Mouse (Mus musculus): ENCODE measurements around the gene Grid2. TPM values are rescaled to one million over a fixed set of nuclear protein-coding genes. Genes with fewer than 3 reads are reported as not detected.
"Not testable (repeated sequence)": the region's sequence is repeated elsewhere in the genome, so short reads cannot be mapped to it uniquely, and the experiment has no call there.

Gene Grid2
- polyA plus RNA-seq, 1 experiment from 2014 or later: 0.90 TPM

GRCm38 (mm10) chr6:63531751-63532150, 276.1 kb downstream of the Grid2 start:
- no peak for DNase-seq (ENCODE audit: low spot score)
- WGBS: 85% methylated on average over 2 of the region's 2 CpGs
- no peak overlapping the region for H3K27ac ChIP-seq (ENCODE audit: low read depth, low read length)
- ATAC-seq (replicated peaks; ENCODE audit: low FRiP score): no peak
- no peaks in the 10 kb centered on the region for H3K27me3 ChIP-seq (ENCODE audit: control insufficient read depth, insufficient read depth, low read length)
- H3K4me1 ChIP-seq (replicated peaks; ENCODE audit: control insufficient read depth, insufficient read depth, low read length): no peaks in the 10 kb centered on the region
- no peaks in the 10 kb centered on the region for H3K36me3 ChIP-seq (ENCODE audit: control insufficient read depth, insufficient read depth, low read length)
- no peaks in the 10 kb centered on the region for H3K9me3 ChIP-seq (ENCODE audit: control insufficient read depth, low read length)
- H3K4me3 ChIP-seq (ENCODE audit: low read depth, low read length): no peak overlapping the region
- H3K9ac ChIP-seq (ENCODE audit: low read length): no peak overlapping the region
- no peak overlapping the region for H3K4me2 ChIP-seq (ENCODE audit: low read depth, low read length, severe bottlenecking)

DNA sequence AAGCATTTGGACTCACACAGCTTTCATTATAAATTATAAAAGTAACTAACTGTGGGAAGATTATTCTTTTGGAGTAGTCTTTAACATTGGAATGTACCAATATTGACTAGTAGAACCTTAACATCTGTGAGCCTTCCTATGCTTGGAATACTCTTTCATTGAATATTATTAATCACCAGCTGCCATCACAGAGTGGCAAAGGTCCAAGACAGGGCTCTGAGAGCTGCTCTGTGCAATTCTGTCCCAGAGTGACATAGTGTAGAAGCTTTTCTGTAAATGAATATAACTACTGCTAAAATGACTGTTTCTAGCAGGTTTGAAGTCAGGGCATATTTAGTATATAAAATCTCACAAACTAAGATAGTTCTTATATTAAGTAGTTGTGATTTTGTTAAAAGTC, 277.2 kb downstream of the Grid2 start:
- DNase-seq (ENCODE audit: low spot score) (no peak), ATAC-seq (replicated peaks; ENCODE audit: low FRiP score) (no peak)
- Histone ChIP-seq H3K9me3 (ENCODE audit: control insufficient read depth, low read length) (no peaks in the 10 kb centered on the region), H3K27me3 (ENCODE audit: control insufficient read depth, insufficient read depth, low read length) (no peaks in the 10 kb centered on the region), H3K4me3 (ENCODE audit: low read depth, low read length) (no peak overlapping the region), H3K9ac (ENCODE audit: low read length) (no peak overlapping the region), H3K27ac (ENCODE audit: low read depth, low read length) (no peak overlapping the region), H3K4me1 (replicated peaks; ENCODE audit: control insufficient read depth, insufficient read depth, low read length) (no peaks in the 10 kb centered on the region), H3K4me2 (ENCODE audit: low read depth, low read length, severe bottlenecking) (no peak overlapping the region), H3K36me3 (ENCODE audit: control insufficient read depth, insufficient read depth, low read length) (no peaks in the 10 kb centered on the region)

GRCm38 (mm10) chr6:63547741-63548140, 292.1 kb downstream of the Grid2 start:
- no peak overlapping the region for H3K9ac ChIP-seq (ENCODE audit: low read length)
- WGBS: 77% methylated on average over 4 of the region's 4 CpGs
- no peak overlapping the region for H3K4me2 ChIP-seq (ENCODE audit: low read depth, low read length, severe bottlenecking)
- DNase-seq (ENCODE audit: low spot score): no peak
- ATAC-seq (replicated peaks; ENCODE audit: low FRiP score): no peak
- H3K4me1 ChIP-seq (replicated peaks; ENCODE audit: control insufficient read depth, insufficient read depth, low read length): no peaks in the 10 kb centered on the region
- H3K36me3 ChIP-seq (ENCODE audit: control insufficient read depth, insufficient read depth, low read length): no peaks in the 10 kb centered on the region
- H3K27ac ChIP-seq (ENCODE audit: low read depth, low read length): no peak overlapping the region
- H3K4me3 ChIP-seq (ENCODE audit: low read depth, low read length): no peak overlapping the region
- H3K9me3 ChIP-seq (ENCODE audit: control insufficient read depth, low read length): no peaks in the 10 kb centered on the region
- no peaks in the 10 kb centered on the region for H3K27me3 ChIP-seq (ENCODE audit: control insufficient read depth, insufficient read depth, low read length)

DNA sequence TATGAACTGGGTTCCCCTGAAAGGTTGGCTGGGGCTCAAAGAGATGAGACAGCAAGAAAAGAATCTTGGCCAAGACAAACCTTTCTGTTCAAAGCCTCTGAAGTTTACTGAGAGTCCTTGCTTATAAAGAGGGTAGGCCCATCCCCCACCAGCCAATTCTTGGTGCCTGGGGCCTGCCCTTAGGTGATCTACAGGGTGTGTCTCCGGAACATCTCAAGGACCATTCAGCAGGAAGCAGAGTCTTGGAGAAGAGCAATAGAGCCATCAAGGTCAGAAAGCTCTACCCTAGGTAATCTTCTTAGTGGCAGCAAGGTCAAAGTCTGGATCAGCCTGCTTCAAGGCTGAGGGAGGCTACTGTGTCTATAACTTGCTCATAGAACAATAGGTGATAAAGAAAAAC, 313.1 kb downstream of the Grid2 start:
- not testable (repeated sequence) for H3K4me2 ChIP-seq (ENCODE audit: low read depth, low read length, severe bottlenecking); H3K4me1 ChIP-seq (replicated peaks; ENCODE audit: control insufficient read depth, insufficient read depth, low read length); H3K9ac ChIP-seq (ENCODE audit: low read length); H3K36me3 ChIP-seq (ENCODE audit: control insufficient read depth, insufficient read depth, low read length); H3K27ac ChIP-seq (ENCODE audit: low read depth, low read length); H3K4me3 ChIP-seq (ENCODE audit: low read depth, low read length); DNase-seq (ENCODE audit: low spot score); ATAC-seq (replicated peaks; ENCODE audit: low FRiP score); H3K27me3 ChIP-seq (ENCODE audit: control insufficient read depth, insufficient read depth, low read length); H3K9me3 ChIP-seq (ENCODE audit: control insufficient read depth, low read length)
- 75% methylated on average over 1 of the region's 1 CpGs for WGBS

GRCm38 (mm10) chr6:63590681-63591080, 335.0 kb downstream of the Grid2 start:
- H3K27ac ChIP-seq (ENCODE audit: low read depth, low read length): no peak overlapping the region
- no peaks in the 10 kb centered on the region for H3K4me1 ChIP-seq (replicated peaks; ENCODE audit: control insufficient read depth, insufficient read depth, low read length)
- H3K9ac ChIP-seq (ENCODE audit: low read length): no peak overlapping the region
- H3K9me3 ChIP-seq (ENCODE audit: control insufficient read depth, low read length): no peaks in the 10 kb centered on the region
- ATAC-seq (replicated peaks; ENCODE audit: low FRiP score) (no peak), DNase-seq (ENCODE audit: low spot score) (no peak)
- no peak overlapping the region for H3K4me2 ChIP-seq (ENCODE audit: low read depth, low read length, severe bottlenecking)
- no peak overlapping the region for H3K4me3 ChIP-seq (ENCODE audit: low read depth, low read length)
- no peaks in the 10 kb centered on the region for H3K36me3 ChIP-seq (ENCODE audit: control insufficient read depth, insufficient read depth, low read length)
- 94% methylated on average over 4 of the region's 4 CpGs for WGBS
- no peaks in the 10 kb centered on the region for H3K27me3 ChIP-seq (ENCODE audit: control insufficient read depth, insufficient read depth, low read length)

GRCm38 (mm10) chr6:63609570-63609969, 353.9 kb downstream of the Grid2 start:
- H3K4me3 ChIP-seq (ENCODE audit: low read depth, low read length): no peak overlapping the region
- H3K27ac ChIP-seq (ENCODE audit: low read depth, low read length): no peak overlapping the region
- H3K9ac ChIP-seq (ENCODE audit: low read length): no peak overlapping the region
- H3K4me2 ChIP-seq (ENCODE audit: low read depth, low read length, severe bottlenecking): no peak overlapping the region
- H3K9me3 ChIP-seq (ENCODE audit: control insufficient read depth, low read length): no peaks in the 10 kb centered on the region
- no peak for ATAC-seq (replicated peaks; ENCODE audit: low FRiP score)
- 79% methylated on average over 2 of the region's 2 CpGs for WGBS
- H3K36me3 ChIP-seq (ENCODE audit: control insufficient read depth, insufficient read depth, low read length): no peaks in the 10 kb centered on the region
- no peaks in the 10 kb centered on the region for H3K4me1 ChIP-seq (replicated peaks; ENCODE audit: control insufficient read depth, insufficient read depth, low read length)
- no peaks in the 10 kb centered on the region for H3K27me3 ChIP-seq (ENCODE audit: control insufficient read depth, insufficient read depth, low read length)
- DNase-seq (ENCODE audit: low spot score): no peak

DNA sequence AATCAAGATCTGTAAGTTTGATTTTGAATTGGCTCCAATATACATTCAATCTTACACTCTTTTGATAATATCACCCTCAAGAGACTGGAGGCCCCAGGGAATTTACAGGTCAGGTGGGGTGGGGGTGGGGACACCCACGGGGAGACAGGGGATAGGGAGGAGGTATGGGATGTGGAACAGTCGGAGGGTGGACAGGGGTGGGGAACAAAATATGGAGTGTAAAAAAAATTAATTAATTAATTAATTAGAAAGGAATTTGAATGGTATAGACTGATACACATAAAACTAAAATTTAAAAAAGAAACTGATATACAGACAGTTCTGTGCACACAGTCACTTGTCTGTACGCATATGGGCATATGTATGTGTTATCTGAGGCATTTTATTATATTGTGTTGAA, 380.3 kb downstream of the Grid2 start:
- H3K27ac ChIP-seq (ENCODE audit: low read depth, low read length): no peak overlapping the region
- H3K4me1 ChIP-seq (replicated peaks; ENCODE audit: control insufficient read depth, insufficient read depth, low read length): no peaks in the 10 kb centered on the region
- DNase-seq (ENCODE audit: low spot score) (no peak), ATAC-seq (replicated peaks; ENCODE audit: low FRiP score) (no peak)
- H3K9me3 ChIP-seq (ENCODE audit: control insufficient read depth, low read length): no peaks in the 10 kb centered on the region
- no peaks in the 10 kb centered on the region for H3K27me3 ChIP-seq (ENCODE audit: control insufficient read depth, insufficient read depth, low read length)
- no peak overlapping the region for H3K4me2 ChIP-seq (ENCODE audit: low read depth, low read length, severe bottlenecking)
- no peak overlapping the region for H3K4me3 ChIP-seq (ENCODE audit: low read depth, low read length)
- no peak overlapping the region for H3K9ac ChIP-seq (ENCODE audit: low read length)
- H3K36me3 ChIP-seq (ENCODE audit: control insufficient read depth, insufficient read depth, low read length): no peaks in the 10 kb centered on the region
- WGBS: 90% methylated on average over 3 of the region's 3 CpGs

- H3K9ac ChIP-seq (ENCODE audit: low read length): no peak overlapping the region
- H3K4me3 ChIP-seq (ENCODE audit: low read depth, low read length): no peak overlapping the region
- H3K4me1 ChIP-seq (replicated peaks; ENCODE audit: control insufficient read depth, insufficient read depth, low read length): no peaks in the 10 kb centered on the region
- WGBS: 74% methylated on average over 3 of the region's 3 CpGs
- DNase-seq (ENCODE audit: low spot score) (no peak), ATAC-seq (replicated peaks; ENCODE audit: low FRiP score) (no peak)
- no peaks in the 10 kb centered on the region for H3K9me3 ChIP-seq (ENCODE audit: control insufficient read depth, low read length)
- H3K27ac ChIP-seq (ENCODE audit: low read depth, low read length): no peak overlapping the region
- H3K4me2 ChIP-seq (ENCODE audit: low read depth, low read length, severe bottlenecking): no peak overlapping the region
- no peaks in the 10 kb centered on the region for H3K36me3 ChIP-seq (ENCODE audit: control insufficient read depth, insufficient read depth, low read length)
- no peaks in the 10 kb centered on the region for H3K27me3 ChIP-seq (ENCODE audit: control insufficient read depth, insufficient read depth, low read length)
These were observed 403.7 kb downstream of the Grid2 start for GRCm38 (mm10) chr6:63659423-63659822.

- Histone ChIP-seq H3K27me3 (ENCODE audit: control insufficient read depth, insufficient read depth, low read length) (no peaks in the 10 kb centered on the region), H3K4me1 (replicated peaks; ENCODE audit: control insufficient read depth, insufficient read depth, low read length) (no peaks in the 10 kb centered on the region), H3K9me3 (ENCODE audit: control insufficient read depth, low read length) (no peaks in the 10 kb centered on the region), H3K27ac (ENCODE audit: low read depth, low read length) (no peak overlapping the region), H3K36me3 (ENCODE audit: control insufficient read depth, insufficient read depth, low read length) (no peaks in the 10 kb centered on the region), H3K4me2 (ENCODE audit: low read depth, low read length, severe bottlenecking) (no peak overlapping the region), H3K4me3 (ENCODE audit: low read depth, low read length) (no peak overlapping the region), H3K9ac (ENCODE audit: low read length) (no peak overlapping the region)
- no peak for DNase-seq (ENCODE audit: low spot score)
- 70% methylated on average over 3 of the region's 3 CpGs for WGBS
- no peak for ATAC-seq (replicated peaks; ENCODE audit: low FRiP score)
These were observed 430.0 kb downstream of the Grid2 start for GRCm38 (mm10) chr6:63685689-63686088.

All from forebrain, embryonic 11.5 days (tissue).